Mouse (Mus musculus) E14TG2a.4 (cell line): ENCODE data around the gene Wbp11.

Experiments used
- CTCF ChIP-seq: conservative IDR thresholded peaks from 2 replicates; pipeline ENCODE4 v1.5.1; 2014; ENCODE audit warnings: low read length
- POU5F1 ChIP-seq: IDR thresholded peaks from 2 replicates; pipeline ENCODE4 v1.6.1; 2014; ENCODE audit warnings: low read length, borderline replicate concordance

GRCm38 (mm10) chr6:136803093-136803738, 24.8 kb downstream of the Wbp11 start:
- no peak for TF ChIP-seq CTCF
- TF ChIP-seq POU5F1 = no peak
